Mouse (Mus musculus) erythroid progenitor cell, adult 5-6 weeks (primary cell): ENCODE results near the gene Olfr1359. TPM values are rescaled to one million over a fixed set of nuclear protein-coding genes. Genes with fewer than 3 reads are reported as not detected.

ENCODE experiments used
- ATAC-seq: replicated peaks from 2 replicates; pipeline ENCODE4 v1.8.0; 2016; ENCODE audit warnings: moderate number of reproducible peaks, mild to moderate bottlenecking, moderate TSS enrichment, inconsistent platforms; ENCODE audit not compliant: poor library complexity, low FRiP score, severe bottlenecking
- total RNA-seq, 2 experiments: library from RNA; stranded (forward) in 1 of 2; stranded (reverse) in 1 of 2; fragments of 150-400 nt in 1 of 2; fragments of 186-747, 209-891 nt in 1 of 2; gene quantifications; 2 replicates each; pipeline versions ENCODE4 v1.2.3 to v1.2.4; 2015 to 2017; ENCODE audit warnings: low replicate concordance in 2 of 2

The Olfr1359 gene
- total RNA-seq, 2 experiments from 2014 or later: not detected

DNA sequence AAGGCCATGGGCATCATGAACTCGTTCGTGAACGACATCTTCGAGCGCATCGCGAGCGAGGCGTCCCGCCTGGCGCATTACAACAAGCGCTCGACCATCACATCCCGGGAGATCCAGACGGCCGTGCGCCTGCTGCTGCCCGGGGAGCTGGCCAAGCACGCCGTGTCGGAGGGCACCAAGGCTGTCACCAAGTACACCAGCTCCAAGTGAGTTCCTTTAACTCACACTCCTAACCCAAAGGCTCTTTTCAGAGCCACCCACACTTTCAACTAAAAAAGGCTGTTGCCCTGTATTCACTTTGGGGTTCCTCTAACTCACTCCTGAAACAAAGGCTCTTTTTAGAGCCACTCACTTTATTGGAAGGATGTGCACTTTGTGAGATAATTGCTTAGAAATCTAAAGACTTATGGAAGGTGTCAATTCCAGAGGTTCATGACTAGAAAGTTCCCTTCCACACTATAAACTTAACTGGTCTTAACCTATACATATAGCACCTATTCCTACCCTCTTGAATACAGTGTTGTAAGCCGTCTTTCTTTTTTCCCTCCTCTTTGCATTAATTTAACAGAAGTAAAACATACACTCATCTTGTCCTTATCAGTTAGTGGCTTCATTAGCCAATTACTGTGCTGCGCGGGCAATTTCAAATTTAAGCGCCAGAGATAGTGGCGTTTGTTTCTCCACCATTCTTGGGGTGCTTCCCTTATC lies 56.5 kb downstream of the Olfr1359 start:
- ATAC-seq: peak; percentile 44

DNA sequence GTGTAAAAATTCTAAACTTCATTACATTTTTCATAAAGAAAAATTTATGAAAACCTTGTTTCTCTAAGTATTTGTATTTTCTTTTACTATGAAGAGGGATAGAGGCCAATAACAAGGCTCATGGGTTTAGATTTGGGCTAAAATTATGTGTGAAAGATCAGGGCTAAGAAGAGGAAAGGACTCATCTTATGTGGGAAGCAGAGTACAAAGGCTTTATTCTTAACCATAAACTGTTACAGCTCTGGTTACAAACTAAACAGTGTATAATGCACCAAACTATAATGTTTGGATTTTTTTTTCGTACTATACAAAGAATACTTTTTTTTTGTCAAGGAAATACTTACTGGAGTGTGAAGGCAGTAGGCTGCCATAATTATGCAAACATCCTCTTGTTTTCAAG lies 57.8 kb downstream of the Olfr1359 start:
- ATAC-seq: no peak

Other genes starting within 250 kb of the Olfr1359 start
Only the 30 nearest of the 33 such genes appear.
- gene Zkscan4, start 219.2 kb upstream of the Olfr1359 start, total RNA-seq (2015; ENCODE audit: low replicate concordance): not detected in 2 replicates
- not detected in 2 replicates for gene Zkscan4, start 219.2 kb upstream of the Olfr1359 start, total RNA-seq (2017; ENCODE audit: low replicate concordance)
- not detected in 2 replicates for gene Gm10065, start 218.7 kb upstream of the Olfr1359 start, total RNA-seq (2015; ENCODE audit: low replicate concordance)
- gene Gm10065, start 218.7 kb upstream of the Olfr1359 start, total RNA-seq (2017; ENCODE audit: low replicate concordance): not detected in 2 replicates
- 2.9 and 8.4 TPM in 2 replicates for gene AK157302, start 202.9 kb upstream of the Olfr1359 start, total RNA-seq (2015; ENCODE audit: low replicate concordance)
- 2.0 and 4.1 TPM in 2 replicates for gene AK157302, start 202.9 kb upstream of the Olfr1359 start, total RNA-seq (2017; ENCODE audit: low replicate concordance)
- gene Gm11273, start 196.7 kb upstream of the Olfr1359 start, total RNA-seq (2015; ENCODE audit: low replicate concordance): 4.2 TPM in 1 of 2 replicates, not detected in the other
- gene Gm11273, start 196.7 kb upstream of the Olfr1359 start, total RNA-seq (2017; ENCODE audit: low replicate concordance): 1.5 TPM in 1 of 2 replicates, not detected in the other
- gene Zkscan8, start 167.0 kb upstream of the Olfr1359 start, total RNA-seq (2015; ENCODE audit: low replicate concordance): 4.0 and 11.7 TPM in 2 replicates
- gene Zkscan8, start 167.0 kb upstream of the Olfr1359 start, total RNA-seq (2017; ENCODE audit: low replicate concordance): 1.3 and 1.7 TPM in 2 replicates
- gene Olfr1366, start 155.3 kb upstream of the Olfr1359 start, total RNA-seq (2015; ENCODE audit: low replicate concordance): not detected in 2 replicates
- not detected in 2 replicates for gene Olfr1366, start 155.3 kb upstream of the Olfr1359 start, total RNA-seq (2017; ENCODE audit: low replicate concordance)
- not detected in 2 replicates for gene Olfr1535, start 138.2 kb upstream of the Olfr1359 start, total RNA-seq (2015; ENCODE audit: low replicate concordance)
- gene Olfr1535, start 138.2 kb upstream of the Olfr1359 start, total RNA-seq (2017; ENCODE audit: low replicate concordance): not detected in 2 replicates
- not detected in 2 replicates for gene Olfr1364, start 116.4 kb upstream of the Olfr1359 start, total RNA-seq (2015; ENCODE audit: low replicate concordance)
- not detected in 2 replicates for gene Olfr1364, start 116.4 kb upstream of the Olfr1359 start, total RNA-seq (2017; ENCODE audit: low replicate concordance)
- not detected in 2 replicates for gene Olfr1362, start 84.1 kb upstream of the Olfr1359 start, total RNA-seq (2015; ENCODE audit: low replicate concordance)
- gene Olfr1362, start 84.1 kb upstream of the Olfr1359 start, total RNA-seq (2017; ENCODE audit: low replicate concordance): not detected in 2 replicates
- not detected in 2 replicates for gene Olfr11, start 55.6 kb upstream of the Olfr1359 start, total RNA-seq (2015; ENCODE audit: low replicate concordance)
- not detected in 2 replicates for gene Olfr11, start 55.6 kb upstream of the Olfr1359 start, total RNA-seq (2017; ENCODE audit: low replicate concordance)
- gene Olfr1361, start 34.7 kb upstream of the Olfr1359 start, total RNA-seq (2015; ENCODE audit: low replicate concordance): not detected in 2 replicates
- gene Olfr1361, start 34.7 kb upstream of the Olfr1359 start, total RNA-seq (2017; ENCODE audit: low replicate concordance): not detected in 2 replicates
- not detected in 2 replicates for gene Olfr1360, start 20.7 kb upstream of the Olfr1359 start, total RNA-seq (2015; ENCODE audit: low replicate concordance)
- gene Olfr1360, start 20.7 kb upstream of the Olfr1359 start, total RNA-seq (2017; ENCODE audit: low replicate concordance): not detected in 2 replicates
- gene Hist1h2bl, start 18.0 kb downstream of the Olfr1359 start, total RNA-seq (2015; ENCODE audit: low replicate concordance): 989 and 1,130 TPM in 2 replicates
- 1,595 and 2,060 TPM in 2 replicates for gene Hist1h2bl, start 18.0 kb downstream of the Olfr1359 start, total RNA-seq (2017; ENCODE audit: low replicate concordance)
- gene Hist1h2ai, start 18.3 kb downstream of the Olfr1359 start, total RNA-seq (2015; ENCODE audit: low replicate concordance): 22.6 and 24.1 TPM in 2 replicates
- 2,450 and 5,888 TPM in 2 replicates for gene Hist1h2ai, start 18.3 kb downstream of the Olfr1359 start, total RNA-seq (2017; ENCODE audit: low replicate concordance)
- gene Hist1h3h, start 19.5 kb downstream of the Olfr1359 start, total RNA-seq (2015; ENCODE audit: low replicate concordance): 64.9 and 143 TPM in 2 replicates
- 379 and 793 TPM in 2 replicates for gene Hist1h3h, start 19.5 kb downstream of the Olfr1359 start, total RNA-seq (2017; ENCODE audit: low replicate concordance)
- 396 and 580 TPM in 2 replicates for gene Hist1h2bm, start 23.9 kb downstream of the Olfr1359 start, total RNA-seq (2015; ENCODE audit: low replicate concordance)
- gene Hist1h2bm, start 23.9 kb downstream of the Olfr1359 start, total RNA-seq (2017; ENCODE audit: low replicate concordance): 1,330 and 1,438 TPM in 2 replicates
- gene Hist1h4j, start 37.0 kb downstream of the Olfr1359 start, total RNA-seq (2015; ENCODE audit: low replicate concordance): 12.6 and 18.4 TPM in 2 replicates
- gene Hist1h4j, start 37.0 kb downstream of the Olfr1359 start, total RNA-seq (2017; ENCODE audit: low replicate concordance): 900 and 1,530 TPM in 2 replicates
- 298 and 381 TPM in 2 replicates for gene Hist1h4k, start 52.4 kb downstream of the Olfr1359 start, total RNA-seq (2015; ENCODE audit: low replicate concordance)
- 3,827 and 6,951 TPM in 2 replicates for gene Hist1h4k, start 52.4 kb downstream of the Olfr1359 start, total RNA-seq (2017; ENCODE audit: low replicate concordance)
- gene Hist1h2ak, start 55.7 kb downstream of the Olfr1359 start, total RNA-seq (2015; ENCODE audit: low replicate concordance): 480 and 792 TPM in 2 replicates
- 4,887 and 6,345 TPM in 2 replicates for gene Hist1h2ak, start 55.7 kb downstream of the Olfr1359 start, total RNA-seq (2017; ENCODE audit: low replicate concordance)
- 1,688 and 1,944 TPM in 2 replicates for gene Hist1h2bn, start 56.0 kb downstream of the Olfr1359 start, total RNA-seq (2015; ENCODE audit: low replicate concordance)
- 6,530 and 7,011 TPM in 2 replicates for gene Hist1h2bn, start 56.0 kb downstream of the Olfr1359 start, total RNA-seq (2017; ENCODE audit: low replicate concordance)
- gene Hist1h1b, start 82.5 kb downstream of the Olfr1359 start, total RNA-seq (2015; ENCODE audit: low replicate concordance): 1,815 and 1,971 TPM in 2 replicates
- gene Hist1h1b, start 82.5 kb downstream of the Olfr1359 start, total RNA-seq (2017; ENCODE audit: low replicate concordance): 4,746 and 7,405 TPM in 2 replicates
- 807 and 971 TPM in 2 replicates for gene Hist1h3i, start 85.3 kb downstream of the Olfr1359 start, total RNA-seq (2015; ENCODE audit: low replicate concordance)
- 793 and 862 TPM in 2 replicates for gene Hist1h3i, start 85.3 kb downstream of the Olfr1359 start, total RNA-seq (2017; ENCODE audit: low replicate concordance)
- gene Hist1h2an, start 89.1 kb downstream of the Olfr1359 start, total RNA-seq (2015; ENCODE audit: low replicate concordance): 9.4 and 13.4 TPM in 2 replicates
- gene Hist1h2an, start 89.1 kb downstream of the Olfr1359 start, total RNA-seq (2017; ENCODE audit: low replicate concordance): 1,681 and 2,099 TPM in 2 replicates
- 31.0 and 96.0 TPM in 2 replicates for gene Hist1h2bp, start 89.3 kb downstream of the Olfr1359 start, total RNA-seq (2015; ENCODE audit: low replicate concordance)
- 241 and 315 TPM in 2 replicates for gene Hist1h2bp, start 89.3 kb downstream of the Olfr1359 start, total RNA-seq (2017; ENCODE audit: low replicate concordance)
- gene Hist1h2bq, start 112.1 kb downstream of the Olfr1359 start, total RNA-seq (2015; ENCODE audit: low replicate concordance): 607 and 1,040 TPM in 2 replicates
- gene Hist1h2bq, start 112.1 kb downstream of the Olfr1359 start, total RNA-seq (2017; ENCODE audit: low replicate concordance): 124 and 1,223 TPM in 2 replicates
- gene Hist1h2ao, start 112.4 kb downstream of the Olfr1359 start, total RNA-seq (2015; ENCODE audit: low replicate concordance): 587 and 743 TPM in 2 replicates
- gene Hist1h2ao, start 112.4 kb downstream of the Olfr1359 start, total RNA-seq (2017; ENCODE audit: low replicate concordance): 2,181 TPM in 1 of 2 replicates, not detected in the other
- 328 and 512 TPM in 2 replicates for gene Hist1h4m, start 113.6 kb downstream of the Olfr1359 start, total RNA-seq (2015; ENCODE audit: low replicate concordance)
- gene Hist1h4m, start 113.6 kb downstream of the Olfr1359 start, total RNA-seq (2017; ENCODE audit: low replicate concordance): 4,244 and 7,239 TPM in 2 replicates
- gene Hist1h4n, start 134.1 kb downstream of the Olfr1359 start, total RNA-seq (2015; ENCODE audit: low replicate concordance): 169 and 258 TPM in 2 replicates
- gene Hist1h4n, start 134.1 kb downstream of the Olfr1359 start, total RNA-seq (2017; ENCODE audit: low replicate concordance): 2,740 and 4,790 TPM in 2 replicates
- gene Hist1h2ap, start 135.4 kb downstream of the Olfr1359 start, total RNA-seq (2015; ENCODE audit: low replicate concordance): 209 and 329 TPM in 2 replicates
- gene Hist1h2ap, start 135.4 kb downstream of the Olfr1359 start, total RNA-seq (2017; ENCODE audit: low replicate concordance): 6,300 and 16,342 TPM in 2 replicates
- gene Hist1h2br, start 135.6 kb downstream of the Olfr1359 start, total RNA-seq (2015; ENCODE audit: low replicate concordance): 696 and 939 TPM in 2 replicates
- 393 and 1,610 TPM in 2 replicates for gene Hist1h2br, start 135.6 kb downstream of the Olfr1359 start, total RNA-seq (2017; ENCODE audit: low replicate concordance)